Mouse (Mus musculus): ENCODE data around the gene Adap2.
"Not testable (repeated sequence)": the region's sequence is repeated elsewhere in the genome, so short reads cannot be mapped to it uniquely, and the experiment has no call there.

The Adap2 gene

GRCm38 (mm10) chr11:80153857-80154495 lies at the start of gene Adap2:
Gene Adap2 (plus strand): TSS chr11:80154105.
- in situ Hi-C loops (cut with MboI, MseI): no loop called here

- in situ Hi-C loops (cut with MboI, MseI): no loop called here
Measured at GRCm38 (mm10) chr11:80104407-80104806, 49.5 kb upstream of the Adap2 start.

GRCm38 (mm10) chr11:80116411-80116810 lies 37.5 kb upstream of the Adap2 start:
- in situ Hi-C loops (cut with MboI, MseI): no loop called here

GRCm38 (mm10) chr11:80132050-80132449 lies 21.9 kb upstream of the Adap2 start:
- in situ Hi-C loops (cut with MboI, MseI): no loop called here

- in situ Hi-C loops (cut with MboI, MseI): loop anchor here (5.0 kb wide), 1 partner anchor 47 kb away; the partner anchor contains the start of gene Atad5
Measured at GRCm38 (mm10) chr11:80134744-80135143, 19.2 kb upstream of the Adap2 start.

GRCm38 (mm10) chr11:80135954-80136683 lies 17.8 kb upstream of the Adap2 start:
- in situ Hi-C loops (cut with MboI, MseI): loop anchor here (5.0 kb wide), 1 partner anchor 49 kb away; the partner anchor contains the start of gene Atad5

- in situ Hi-C loops (cut with MboI, MseI): loop anchor here (5.0 kb wide), 1 partner anchor 49 kb away; the partner anchor contains the start of gene Atad5
Measured at GRCm38 (mm10) chr11:80136786-80137185, 17.1 kb upstream of the Adap2 start.

GRCm38 (mm10) chr11:80137773-80138172 lies 16.1 kb upstream of the Adap2 start:
- in situ Hi-C loops (cut with MboI, MseI): loop anchor here (5.0 kb wide), 1 partner anchor 50 kb away; the partner anchor contains the start of gene Atad5

- in situ Hi-C loops (cut with MboI, MseI): no loop called here
Measured at GRCm38 (mm10) chr11:80141825-80142521, 11.9 kb upstream of the Adap2 start, which contains the start of gene Tefm. Gene Tefm (minus strand): TSS chr11:80142175.

- in situ Hi-C loops (cut with MboI, MseI): no loop called here
Measured at GRCm38 (mm10) chr11:80142872-80143271, 11.0 kb upstream of the Adap2 start.

GRCm38 (mm10) chr11:80145787-80146275 lies 8.1 kb upstream of the Adap2 start:
- in situ Hi-C loops (cut with MboI, MseI): no loop called here

GRCm38 (mm10) chr11:80147748-80148147 lies 6.2 kb upstream of the Adap2 start:
- in situ Hi-C loops (cut with MboI, MseI): no loop called here

GRCm38 (mm10) chr11:80148313-80148712 lies 5.6 kb upstream of the Adap2 start:
- in situ Hi-C loops (cut with MboI, MseI): no loop called here

- in situ Hi-C loops (cut with MboI, MseI): not testable (repeated sequence)
Measured at GRCm38 (mm10) chr11:80148974-80149373, 4.9 kb upstream of the Adap2 start.

GRCm38 (mm10) chr11:80149412-80150023 lies 4.4 kb upstream of the Adap2 start:
- in situ Hi-C loops (cut with MboI, MseI): no loop called here

- in situ Hi-C loops (cut with MboI, MseI): no loop called here
Measured at GRCm38 (mm10) chr11:80150566-80150965, 3.3 kb upstream of the Adap2 start.

GRCm38 (mm10) chr11:80151541-80151940 lies 2.4 kb upstream of the Adap2 start:
- in situ Hi-C loops (cut with MboI, MseI): no loop called here

GRCm38 (mm10) chr11:80152376-80152775 lies 1.5 kb upstream of the Adap2 start:
- in situ Hi-C loops (cut with MboI, MseI): no loop called here

- in situ Hi-C loops (cut with MboI, MseI): no loop called here
Measured at GRCm38 (mm10) chr11:80154501-80154900, 596 bp downstream of the Adap2 start.

GRCm38 (mm10) chr11:80155541-80155940 lies 1.6 kb downstream of the Adap2 start:
- in situ Hi-C loops (cut with MboI, MseI): no loop called here

GRCm38 (mm10) chr11:80155961-80156360 lies 2.1 kb downstream of the Adap2 start:
- in situ Hi-C loops (cut with MboI, MseI): no loop called here

- in situ Hi-C loops (cut with MboI, MseI): no loop called here
Measured at GRCm38 (mm10) chr11:80156841-80157240, 2.9 kb downstream of the Adap2 start.
